In the genomic region with DNA sequence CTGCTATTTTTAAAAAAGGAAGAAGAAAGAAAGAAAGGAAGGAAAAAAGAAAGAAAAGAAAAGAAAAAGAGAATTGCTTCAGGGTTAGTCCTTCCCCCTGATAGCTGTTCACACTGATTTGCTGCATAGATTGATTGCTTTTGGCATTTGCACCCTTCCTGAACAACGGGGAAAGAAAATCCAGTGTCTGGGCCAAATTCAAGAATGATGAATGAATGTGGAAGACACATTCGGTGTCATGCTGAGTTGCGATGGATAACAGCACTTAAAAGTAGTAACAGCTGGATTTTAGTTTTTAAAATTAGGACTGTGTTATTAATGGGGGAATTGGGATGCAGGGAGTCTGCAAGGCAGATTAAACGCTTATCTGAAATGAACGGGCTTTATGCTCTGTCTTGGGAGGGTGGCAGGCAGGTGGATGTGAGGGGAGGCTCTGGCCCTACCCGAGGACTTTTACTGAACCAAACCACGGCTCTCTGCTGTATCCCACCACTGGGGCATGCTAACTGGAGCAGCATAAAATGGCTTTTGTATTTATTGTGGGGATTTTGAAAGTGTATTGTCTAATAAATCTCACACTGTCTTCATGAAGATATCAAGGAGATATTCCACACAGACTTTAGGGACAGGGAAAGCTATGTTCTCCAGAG, we compare ENCODE assay signal across 15 mouse cellular contexts.
A peak's percentile ranks its signal among the peaks of the same experiment; 100 is the strongest.
DNase-seq lines count a peak whose midpoint lies in the region; ATAC-seq lines count a peak whose summit lies in the region.
"Had no signal": no experiment of that assay in that cellular context is flagged by ENCODE, and none has a peak within 500 bp of the region (broad histone marks: within the 10 kb centered on the region; RNA-seq: fewer than 3 reads in every experiment).

No protein-coding gene starts in this region.

- H3K4me3 ChIP-seq in forebrain, embryonic 13.5 days, result no peak overlapping the region
- no peak overlapping the region for H3K4me3 ChIP-seq in forebrain, embryonic 11.5 days (ENCODE audit: low read depth, low read length)
- no peak overlapping the region for H3K4me3 ChIP-seq in neural tube, embryonic 11.5 days (ENCODE audit: low read depth, low read length)
- H3K4me3 ChIP-seq in heart, embryonic 12.5 days, result no peak overlapping the region
- H3K4me3 ChIP-seq: liver, embryonic 13.5 days; myocyte had no signal

- peak; percentile 55; the same call in 1 of the 2 replicates for ATAC-seq in forebrain, embryonic 13.5 days
- ATAC-seq in forebrain, embryonic 11.5 days (replicated peaks; ENCODE audit: low FRiP score), result no peak
- ATAC-seq in neural tube, embryonic 11.5 days (ENCODE audit: insufficient read depth, low FRiP score, low TSS enrichment), result peak; percentile 43; the same call in 1 of the 2 replicates
- ATAC-seq in heart, embryonic 12.5 days (ENCODE audit: insufficient number of reproducible peaks, low FRiP score), result no peak
- ATAC-seq: inflammation-experienced regulatory T-cells, adult 6 months had no signal

- 0 out of 2 replicates have a peak overlapping the region, but pooled peaks have one; percentile 19 for H3K27ac ChIP-seq in forebrain, embryonic 13.5 days
- no peak overlapping the region for H3K27ac ChIP-seq in forebrain, embryonic 11.5 days (ENCODE audit: low read depth, low read length)
- H3K27ac ChIP-seq in neural tube, embryonic 11.5 days (ENCODE audit: low read depth, low read length), result no peak overlapping the region
- H3K27ac ChIP-seq in heart, embryonic 12.5 days (ENCODE audit: poor library complexity, severe bottlenecking), result no peak overlapping the region
- H3K27ac ChIP-seq: liver, embryonic 13.5 days had no signal

- WGBS in forebrain, embryonic 13.5 days, result 42% methylated on average over 7 of the region's 7 CpGs
- 57% methylated on average over 7 of the region's 7 CpGs for WGBS in forebrain, embryonic 11.5 days
- WGBS in neural tube, embryonic 11.5 days, result 23% methylated on average over 7 of the region's 7 CpGs
- WGBS in heart, embryonic 12.5 days, result 52% methylated on average over 7 of the region's 7 CpGs

- no peak for DNase-seq in forebrain, embryonic 11.5 days (ENCODE audit: low spot score)
- no peak for DNase-seq in neural tube, embryonic 11.5 days (ENCODE audit: low spot score)
- DNase-seq in neural tube, embryonic 10.5 days (ENCODE audit: extremely low spot score, low spot score), result no peak
- peak; percentile 59 for DNase-seq in mesoderm, embryonic 11.5 days (ENCODE audit: low read depth, low spot score)
- peak; percentile 47 for DNase-seq in retina, embryonic 14.5 days (ENCODE audit: low spot score)
- no peak for DNase-seq in thymus, postnatal 14 days
- DNase-seq: cerebellum, adult 18-20 months; gastrocnemius, postnatal 14 days; liver, embryonic 13.5 days; lung, postnatal 36 days; thymus, postnatal 36 days had no signal

- H3K9me3 ChIP-seq in forebrain, embryonic 13.5 days (replicated peaks), result no peaks in the 10 kb centered on the region
- no peaks in the 10 kb centered on the region for H3K9me3 ChIP-seq in forebrain, embryonic 11.5 days (ENCODE audit: control insufficient read depth, low read length)
- H3K9me3 ChIP-seq in neural tube, embryonic 11.5 days (ENCODE audit: control insufficient read depth, low read length), result no peaks in the 10 kb centered on the region
- H3K9me3 ChIP-seq in heart, embryonic 12.5 days (replicated peaks), result no peaks in the 10 kb centered on the region
- H3K9me3 ChIP-seq: liver, embryonic 13.5 days had no signal

- H3K4me1 ChIP-seq in forebrain, embryonic 13.5 days, result peaks cover 5% of the 10 kb centered on the region; the same call in 1 of the 2 replicates
- H3K4me1 ChIP-seq in forebrain, embryonic 11.5 days (replicated peaks; ENCODE audit: control insufficient read depth, insufficient read depth, low read length), result no peaks in the 10 kb centered on the region; the same call in 1 of the 2 replicates
- peaks cover 8% of the 10 kb centered on the region; the same call in 1 of the 2 replicates for H3K4me1 ChIP-seq in neural tube, embryonic 11.5 days (ENCODE audit: control insufficient read depth, insufficient read depth, low read length)
- H3K4me1 ChIP-seq in heart, embryonic 12.5 days (replicated peaks), result no peaks in the 10 kb centered on the region
- H3K4me1 ChIP-seq: liver, embryonic 13.5 days had no signal

- no peaks in the 10 kb centered on the region for H3K27me3 ChIP-seq in forebrain, embryonic 13.5 days
- H3K27me3 ChIP-seq in forebrain, embryonic 11.5 days (ENCODE audit: control insufficient read depth, insufficient read depth, low read length), result no peaks in the 10 kb centered on the region
- no peaks in the 10 kb centered on the region for H3K27me3 ChIP-seq in neural tube, embryonic 11.5 days (ENCODE audit: control insufficient read depth, insufficient read depth, low read length)
- no peaks in the 10 kb centered on the region for H3K27me3 ChIP-seq in heart, embryonic 12.5 days (replicated peaks)
- H3K27me3 ChIP-seq: liver, embryonic 13.5 days had no signal

- H3K9ac ChIP-seq in forebrain, embryonic 13.5 days, result no peak overlapping the region
- no peak overlapping the region for H3K9ac ChIP-seq in forebrain, embryonic 11.5 days (ENCODE audit: low read length)
- no peak overlapping the region for H3K9ac ChIP-seq in neural tube, embryonic 11.5 days (ENCODE audit: low read length)
- no peak overlapping the region for H3K9ac ChIP-seq in heart, embryonic 12.5 days
- H3K9ac ChIP-seq: liver, embryonic 13.5 days had no signal

- no peaks in the 10 kb centered on the region for H3K36me3 ChIP-seq in forebrain, embryonic 13.5 days (ENCODE audit: poor library complexity, severe bottlenecking)
- H3K36me3 ChIP-seq in forebrain, embryonic 11.5 days (ENCODE audit: control insufficient read depth, insufficient read depth, low read length), result no peaks in the 10 kb centered on the region
- H3K36me3 ChIP-seq in neural tube, embryonic 11.5 days (ENCODE audit: control insufficient read depth, insufficient read depth, low read length), result no peaks in the 10 kb centered on the region
- no peaks in the 10 kb centered on the region for H3K36me3 ChIP-seq in heart, embryonic 12.5 days
- H3K36me3 ChIP-seq: liver, embryonic 13.5 days had no signal

- H3K4me2 ChIP-seq in forebrain, embryonic 13.5 days, result no peak overlapping the region
- H3K4me2 ChIP-seq in forebrain, embryonic 11.5 days (ENCODE audit: low read depth, low read length, severe bottlenecking), result no peak overlapping the region
- no peak overlapping the region for H3K4me2 ChIP-seq in neural tube, embryonic 11.5 days (ENCODE audit: low read depth)
- H3K4me2 ChIP-seq in heart, embryonic 12.5 days, result no peak overlapping the region
- H3K4me2 ChIP-seq: liver, embryonic 13.5 days had no signal

Comparison
In these comparisons a context has a peak if more than half of its experiments do, and no peak if none do; other contexts are left out.
1. ATAC-seq: peak in forebrain, embryonic 13.5 days (single experiment) and neural tube, embryonic 11.5 days (single experiment); none in forebrain, embryonic 11.5 days (single experiment) and heart, embryonic 12.5 days (single experiment).
2. DNase-seq: peak in mesoderm, embryonic 11.5 days (single experiment) and retina, embryonic 14.5 days (single experiment); none in forebrain, embryonic 11.5 days (single experiment), neural tube, embryonic 11.5 days (single experiment), neural tube, embryonic 10.5 days (single experiment) and thymus, postnatal 14 days (single experiment).